Mouse (Mus musculus) C2C12 (cell line): ENCODE results near the gene Nkpd1. TPM values are rescaled to one million over a fixed set of nuclear protein-coding genes. Genes with fewer than 3 reads are reported as not detected.

Experiments used
- H3K27me3 ChIP-seq: one replicate; pipeline ENCODE4 v1.6.1; 2011; ENCODE audit not compliant: control insufficient read depth, insufficient read depth, insufficient read length
- H3K36me3 ChIP-seq: one replicate; pipeline ENCODE4 v1.6.1; 2011; ENCODE audit not compliant: control insufficient read depth, insufficient read depth
- H3K4me3 ChIP-seq: one replicate; pipeline ENCODE4 v1.5.1; 2011; ENCODE audit warnings: mild to moderate bottlenecking, control low read depth; ENCODE audit not compliant: poor library complexity, insufficient read depth, severe bottlenecking
- H3K79me2 ChIP-seq: one replicate; pipeline ENCODE4 v1.6.1; 2011; ENCODE audit not compliant: control insufficient read depth, insufficient read depth
- H3K79me3 ChIP-seq: one replicate; pipeline ENCODE4 v1.6.1; 2011; ENCODE audit warnings: low read depth, control low read depth
- H3ac ChIP-seq: one replicate; pipeline ENCODE3; 2011; ENCODE audit warnings: low read depth; ENCODE audit not compliant: control insufficient read depth, insufficient read length
- CEBPB ChIP-seq: IDR thresholded peaks from one replicate; pipeline ENCODE4 v1.6.1; 2011; ENCODE audit warnings: low read depth, mild to moderate bottlenecking, control low read depth, moderate library complexity
- CTCF ChIP-seq: IDR thresholded peaks from one replicate; pipeline ENCODE4 v1.5.1; 2011; ENCODE audit not compliant: control insufficient read depth, insufficient read depth, insufficient read length
- FOSL1 ChIP-seq: IDR thresholded peaks from one replicate; pipeline ENCODE4 v1.8.0; 2011; ENCODE audit warnings: mild to moderate bottlenecking, low read length; ENCODE audit not compliant: poor library complexity, insufficient read depth, severe bottlenecking
- MAX ChIP-seq: IDR thresholded peaks from one replicate; pipeline ENCODE4 v1.6.1; 2011; ENCODE audit warnings: mild to moderate bottlenecking, control low read depth
- MYOD1 ChIP-seq: IDR thresholded peaks from one replicate; pipeline ENCODE4 v1.6.1; 2011; ENCODE audit warnings: low read depth; ENCODE audit not compliant: control insufficient read depth, insufficient read length
- MYOG ChIP-seq: IDR thresholded peaks from one replicate; pipeline ENCODE4 v1.6.1; 2011; ENCODE audit not compliant: control insufficient read depth, insufficient read length; ENCODE audit errors: extremely low read depth
- USF1 ChIP-seq: IDR thresholded peaks from one replicate; pipeline ENCODE4 v1.6.1; 2011; ENCODE audit warnings: low read depth, mild to moderate bottlenecking, control low read depth, moderate library complexity
- polyA plus RNA-seq: library from polyadenylated mRNA; unstranded; fragments of >200 nt; fragmentation: generic; extraction: Trizol; gene quantifications from one replicate; pipeline ENCODE4 v1.2.1, GENCODE M21; 2012; ENCODE audit warnings: missing spikeins

The Nkpd1 gene
- polyA plus RNA-seq, 1 experiment: 0.11 TPM

DNA sequence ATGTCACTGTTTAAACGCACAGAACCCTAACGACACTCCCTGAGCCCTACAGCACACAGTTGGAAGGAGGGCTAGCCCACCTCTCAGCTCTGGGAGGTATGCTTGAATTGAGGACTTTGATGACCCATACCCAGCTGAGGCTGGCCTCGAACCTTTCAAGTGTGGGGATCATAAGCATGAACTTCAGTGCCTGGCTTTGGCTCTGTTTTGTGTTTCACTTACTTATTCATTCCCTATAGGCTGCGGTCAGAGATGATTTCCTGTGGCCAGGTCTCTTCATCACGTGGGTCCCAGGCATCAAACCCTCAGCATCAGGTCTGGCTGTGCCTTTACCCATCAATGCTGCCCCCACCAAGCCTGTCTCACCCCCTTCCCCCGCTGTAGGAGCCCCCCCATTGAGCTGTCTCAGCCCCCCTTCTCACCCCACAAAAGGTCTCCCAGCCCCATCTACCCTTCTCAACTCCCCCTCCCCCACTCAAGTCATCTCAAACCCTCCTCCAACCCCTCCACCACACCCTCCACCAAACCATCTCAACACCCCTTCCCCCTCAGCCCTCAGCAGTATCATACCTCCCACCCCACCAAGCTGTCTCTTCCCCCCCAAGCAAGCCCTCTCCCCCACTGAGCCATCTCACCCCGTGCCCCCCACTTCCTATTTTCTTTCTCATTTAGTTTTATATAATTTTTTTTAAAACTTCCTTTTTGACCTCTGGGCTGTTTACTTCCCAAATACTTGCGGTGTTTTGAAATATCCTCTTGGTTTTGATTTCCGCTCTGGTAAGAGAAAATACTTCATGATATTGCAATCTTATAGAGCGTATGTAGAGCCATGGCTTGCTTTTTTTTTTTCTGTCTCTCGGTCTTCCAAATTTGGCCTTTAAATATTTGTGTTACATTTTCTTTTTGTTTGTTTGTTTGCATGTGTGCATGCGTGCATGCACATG, 16.9 kb upstream of the Nkpd1 start:
- H3K27me3 ChIP-seq: peaks cover 8% of the 10 kb centered on the region
- no peak overlapping the region for H3ac ChIP-seq
- H3K79me2 ChIP-seq: no peaks in the 10 kb centered on the region
- no peaks in the 10 kb centered on the region for H3K79me3 ChIP-seq
- no peak for TF ChIP-seq CTCF
- TF ChIP-seq FOSL1: no peak
- TF ChIP-seq MYOD1: no peak
- no peak for TF ChIP-seq MYOG
- H3K36me3 ChIP-seq: no peaks in the 10 kb centered on the region
- no peak overlapping the region for H3K4me3 ChIP-seq

DNA sequence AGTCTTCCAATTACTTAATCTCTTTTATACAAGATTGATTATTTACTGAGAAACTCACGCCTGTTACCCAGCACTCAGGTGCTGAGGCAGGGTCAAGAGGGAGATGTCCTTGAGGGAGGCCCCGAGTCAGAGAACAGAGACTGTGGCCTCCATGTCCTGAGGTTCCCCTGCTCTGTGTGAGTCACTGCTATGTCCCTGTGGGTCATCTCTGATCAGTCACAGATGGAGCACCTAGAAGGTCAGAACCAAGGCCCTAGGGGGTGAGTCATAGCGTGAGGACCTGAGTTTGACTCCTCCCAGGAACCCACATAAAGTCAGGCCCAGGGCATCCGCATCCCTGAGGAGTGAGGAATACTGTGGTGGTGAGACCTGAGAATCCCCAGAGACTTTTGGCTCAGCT, 16.0 kb upstream of the Nkpd1 start:
- Histone ChIP-seq H3K27me3 (no peaks in the 10 kb centered on the region), H3K4me3 (no peak overlapping the region), H3K79me3 (no peaks in the 10 kb centered on the region), H3K36me3 (no peaks in the 10 kb centered on the region), H3ac (no peak overlapping the region), H3K79me2 (no peaks in the 10 kb centered on the region)
- no peak for TF ChIP-seq MYOG
- no peak for TF ChIP-seq MYOD1
- no peak for TF ChIP-seq MAX
- TF ChIP-seq FOSL1: no peak
- no peak for TF ChIP-seq CEBPB
- TF ChIP-seq USF1: no peak
- no peak for TF ChIP-seq CTCF

- H3K36me3 ChIP-seq: no peaks in the 10 kb centered on the region
- no peak overlapping the region for H3K4me3 ChIP-seq
- H3K79me3 ChIP-seq: no peaks in the 10 kb centered on the region
- TF ChIP-seq CTCF (peak; percentile 19), FOSL1 (no peak), MAX (no peak)
- H3ac ChIP-seq: no peak overlapping the region
- H3K79me2 ChIP-seq: no peaks in the 10 kb centered on the region
- H3K27me3 ChIP-seq: no peaks in the 10 kb centered on the region
Measured at GRCm38 (mm10) chr7:19503481-19504068, 14.1 kb upstream of the Nkpd1 start.

DNA sequence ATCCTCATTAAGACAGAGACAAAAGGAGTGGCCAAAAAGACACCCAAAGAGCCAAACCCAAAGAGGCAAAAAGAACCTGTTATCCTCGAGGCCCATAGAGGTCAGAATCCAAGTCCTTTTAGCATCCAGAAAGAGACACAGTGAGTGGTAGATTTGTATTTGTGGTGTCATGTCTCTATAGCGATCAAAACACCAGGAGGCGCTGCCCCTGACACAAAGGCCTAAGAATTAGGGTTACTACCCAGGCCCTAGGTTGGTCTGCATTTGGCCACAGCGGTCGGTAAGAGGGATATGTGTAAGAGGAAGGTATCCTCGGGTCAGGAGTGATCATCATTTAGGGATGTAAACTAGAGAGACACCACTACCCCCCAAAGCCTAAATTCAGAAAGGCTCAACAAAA, 11.3 kb upstream of the Nkpd1 start:
- Histone ChIP-seq H3ac (no peak overlapping the region), H3K79me3 (no peaks in the 10 kb centered on the region), H3K36me3 (no peaks in the 10 kb centered on the region), H3K4me3 (no peak overlapping the region), H3K27me3 (no peaks in the 10 kb centered on the region), H3K79me2 (peaks cover 11% of the 10 kb centered on the region)
- TF ChIP-seq FOSL1 (no peak), CTCF (no peak), USF1 (no peak), MYOD1 (no peak), MYOG (no peak), MAX (no peak), CEBPB (no peak)

GRCm38 (mm10) chr7:19506969-19507611, 10.5 kb upstream of the Nkpd1 start:
- H3K4me3 ChIP-seq: peak overlapping the region; percentile 72
- peaks cover 11% of the 10 kb centered on the region for H3K79me2 ChIP-seq
- no peaks in the 10 kb centered on the region for H3K79me3 ChIP-seq
- H3K27me3 ChIP-seq: no peaks in the 10 kb centered on the region
- H3K36me3 ChIP-seq: no peaks in the 10 kb centered on the region
- peak overlapping the region; percentile 76 for H3ac ChIP-seq
- TF ChIP-seq MAX (no peak), CTCF (no peak), MYOG (no peak), FOSL1 (no peak), USF1 (no peak), CEBPB (no peak), MYOD1 (no peak)
